Mouse (Mus musculus) ES-E14 (cell line): ENCODE measurements around the gene Gm28048.

Experiments used
- CHD2 ChIP-seq: IDR thresholded peaks from 2 replicates; pipeline ENCODE4 v1.6.1; 2014; ENCODE audit warnings: mild to moderate bottlenecking, low read depth, low read length, inconsistent platforms
- HCFC1 ChIP-seq: IDR thresholded peaks from 2 replicates; pipeline ENCODE4 v1.6.1; 2012; ENCODE audit warnings: low read length, inconsistent platforms, borderline replicate concordance; ENCODE audit not compliant: insufficient read depth
- MAFK ChIP-seq: IDR thresholded peaks from 2 replicates; pipeline ENCODE4 v1.6.1; 2014; ENCODE audit warnings: mild to moderate bottlenecking, low read depth, low read length, inconsistent platforms; ENCODE audit not compliant: insufficient read depth
- ZC3H11A ChIP-seq: IDR thresholded peaks from 2 replicates; pipeline ENCODE4 v1.6.1; 2012; ENCODE audit warnings: low read depth, mild to moderate bottlenecking, inconsistent platforms, low read length, borderline replicate concordance
- ZNF384 ChIP-seq: IDR thresholded peaks from 2 replicates; pipeline ENCODE4 v1.6.1; 2012; ENCODE audit warnings: low read depth, low read length, inconsistent platforms

DNA sequence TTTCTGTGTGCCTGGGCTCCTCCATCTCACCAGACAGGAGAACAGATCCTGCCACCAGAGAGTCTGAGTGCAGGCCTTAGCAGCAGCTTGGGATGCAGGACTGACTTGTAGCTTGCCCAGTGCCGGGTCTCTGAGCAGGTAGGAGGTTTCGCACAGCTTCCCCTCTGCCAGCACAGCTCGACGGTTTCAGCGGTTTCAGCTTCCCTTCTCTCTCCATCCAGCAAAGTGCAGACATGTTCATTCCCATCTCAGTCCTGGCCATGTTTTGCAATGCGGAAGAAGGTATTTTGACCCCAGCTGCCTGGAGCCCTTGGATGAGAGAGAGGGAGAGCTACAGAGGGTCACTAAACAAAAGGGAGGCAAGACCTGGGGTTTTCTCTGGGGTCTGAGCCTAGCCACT is 151.2 kb downstream of the Gm28048 start:
- TF ChIP-seq ZC3H11A (no peak), HCFC1 (no peak), MAFK (no peak), CHD2 (no peak), ZNF384 (no peak)
